Mouse (Mus musculus) ES-E14 (cell line): ENCODE measurements around the gene Serpinh1.

ENCODE experiments used
- CHD2 ChIP-seq: IDR thresholded peaks from 2 replicates; pipeline ENCODE4 v1.6.1; 2014; ENCODE audit warnings: mild to moderate bottlenecking, low read depth, low read length, inconsistent platforms
- HCFC1 ChIP-seq: IDR thresholded peaks from 2 replicates; pipeline ENCODE4 v1.6.1; 2012; ENCODE audit warnings: low read length, inconsistent platforms, borderline replicate concordance; ENCODE audit not compliant: insufficient read depth
- MAFK ChIP-seq: IDR thresholded peaks from 2 replicates; pipeline ENCODE4 v1.6.1; 2014; ENCODE audit warnings: mild to moderate bottlenecking, low read depth, low read length, inconsistent platforms; ENCODE audit not compliant: insufficient read depth
- ZC3H11A ChIP-seq: IDR thresholded peaks from 2 replicates; pipeline ENCODE4 v1.6.1; 2012; ENCODE audit warnings: low read depth, mild to moderate bottlenecking, inconsistent platforms, low read length, borderline replicate concordance
- ZNF384 ChIP-seq: IDR thresholded peaks from 2 replicates; pipeline ENCODE4 v1.6.1; 2012; ENCODE audit warnings: low read depth, low read length, inconsistent platforms

DNA sequence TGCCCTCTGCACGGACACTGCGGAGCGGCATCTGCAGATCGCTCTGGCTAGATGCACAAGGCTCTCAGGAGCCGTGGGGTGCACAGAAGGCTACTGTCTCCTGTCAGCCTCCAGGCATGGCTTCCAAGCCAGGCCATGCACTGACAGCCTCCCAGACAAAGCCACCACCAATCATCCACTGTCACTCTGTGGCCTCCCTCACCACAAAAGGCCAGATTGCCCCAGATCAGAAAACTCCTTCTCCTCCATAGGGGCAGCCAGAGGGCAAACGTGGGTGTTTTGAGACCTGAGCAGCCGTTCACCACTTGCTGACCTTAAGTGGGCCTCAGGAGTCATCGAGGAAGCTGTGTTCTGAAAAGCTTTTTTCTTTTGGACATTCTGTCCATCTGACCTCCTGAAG is 25.8 kb upstream of the Serpinh1 start:
- TF ChIP-seq ZC3H11A (no peak), MAFK (no peak), ZNF384 (no peak), CHD2 (no peak), HCFC1 (no peak)
